In genomic region chr1:130993574-130994154, GRCm38 (mm10) we compare ENCODE assay signal across 28 mouse cellular contexts. TPM values are rescaled to one million over a fixed set of nuclear protein-coding genes. Genes with fewer than 3 reads are reported as not detected.
DNase-seq lines count a peak whose midpoint lies in the region; ATAC-seq and TF ChIP-seq lines count a peak whose summit lies in the region.
"Had no signal": no experiment of that assay in that cellular context is flagged by ENCODE, and none has a peak within 500 bp of the region (broad histone marks: within the 10 kb centered on the region; RNA-seq: fewer than 3 reads in every experiment).

No protein-coding gene starts in this region.

- TF ChIP-seq CTCF in kidney, adult 2 months (conservative IDR thresholded peaks at IDR 0.05; ENCODE audit: insufficient read depth, insufficient read length, low read depth, low read length) = no peak

- no peak for TF ChIP-seq POLR2A in kidney, adult 2 months (IDR thresholded peaks at IDR 0.05; ENCODE audit: low read depth, low read length)

- ATAC-seq in heart, embryonic 11.5 days (replicated peaks; ENCODE audit: insufficient number of reproducible peaks, low FRiP score, low TSS enrichment) = no peak
- peak; percentile 92 for ATAC-seq in activated CD4-positive, CD25-positive, alpha-beta regulatory T cell, adult 4 months
- ATAC-seq in forebrain, embryonic 13.5 days = no peak
- ATAC-seq: forebrain, postnatal 0 days; hindbrain, postnatal 0 days; intestine, embryonic 16.5 days had no signal

- H3K9me3 ChIP-seq in heart, embryonic 11.5 days (replicated peaks; ENCODE audit: control insufficient read depth, low read length) = no peaks in the 10 kb centered on the region
- no peaks in the 10 kb centered on the region for H3K9me3 ChIP-seq in forebrain, embryonic 13.5 days (replicated peaks)
- no peaks in the 10 kb centered on the region for H3K9me3 ChIP-seq in embryonic facial prominence, embryonic 10.5 days
- H3K9me3 ChIP-seq: embryonic facial prominence, embryonic 13.5 days; forebrain, embryonic 12.5 days; hindbrain, embryonic 12.5 days had no signal

- no peaks in the 10 kb centered on the region for H3K27me3 ChIP-seq in heart, embryonic 11.5 days (ENCODE audit: control insufficient read depth, insufficient read depth, low read length)
- H3K27me3 ChIP-seq in kidney, adult 2 months (replicated peaks; ENCODE audit: control insufficient read depth, insufficient read depth, low read length) = no peaks in the 10 kb centered on the region
- H3K27me3 ChIP-seq in forebrain, embryonic 13.5 days = no peaks in the 10 kb centered on the region
- no peaks in the 10 kb centered on the region for H3K27me3 ChIP-seq in embryonic facial prominence, embryonic 10.5 days (replicated peaks; ENCODE audit: low read depth, poor library complexity, severe bottlenecking)
- H3K27me3 ChIP-seq: embryonic facial prominence, embryonic 13.5 days; forebrain, embryonic 12.5 days; hindbrain, embryonic 12.5 days had no signal

- H3K4me1 ChIP-seq in heart, embryonic 11.5 days (ENCODE audit: control insufficient read depth, insufficient read depth, low read length) = no peaks in the 10 kb centered on the region
- H3K4me1 ChIP-seq in kidney, adult 2 months (ENCODE audit: control insufficient read depth, insufficient read depth, low read length) = no peaks in the 10 kb centered on the region
- no peaks in the 10 kb centered on the region for H3K4me1 ChIP-seq in forebrain, embryonic 13.5 days
- H3K4me1 ChIP-seq in embryonic facial prominence, embryonic 10.5 days = no peaks in the 10 kb centered on the region
- H3K4me1 ChIP-seq: embryonic facial prominence, embryonic 13.5 days; forebrain, embryonic 12.5 days; hindbrain, embryonic 12.5 days had no signal

- DNase-seq in heart, adult 11 months = peak; percentile 83
- peak; percentile 88 for DNase-seq in CD4-positive, CD25-positive, alpha-beta regulatory T cell, adult 2 months (ENCODE audit: low read depth, low spot score)
- peak; percentile 57 for DNase-seq in naive thymus-derived CD4-positive, alpha-beta T cell, adult 2 months (ENCODE audit: low read depth)
- DNase-seq in kidney, adult 2 months = no peak
- no peak for DNase-seq in embryonic facial prominence, embryonic 10.5 days (ENCODE audit: low spot score)
- DNase-seq: adrenal gland, adult 2 months; adrenal gland, postnatal 36 days; cerebellum, adult 11 months; cerebellum, adult 8-10 months; cerebellum, postnatal 14 days; forebrain, postnatal 0 days; gastrocnemius, postnatal 10 days; heart, postnatal 10 days; heart, postnatal 4 days; kidney, adult 8-10 months had no signal

- no peak overlapping the region for H3K9ac ChIP-seq in heart, embryonic 11.5 days (ENCODE audit: low read depth, low read length)
- H3K9ac ChIP-seq in forebrain, embryonic 13.5 days = no peak overlapping the region
- H3K9ac ChIP-seq: embryonic facial prominence, embryonic 13.5 days; forebrain, embryonic 12.5 days; forebrain, postnatal 0 days; hindbrain, embryonic 12.5 days had no signal

- no peak overlapping the region for H3K27ac ChIP-seq in heart, embryonic 11.5 days (ENCODE audit: low read depth, low read length)
- no peak overlapping the region for H3K27ac ChIP-seq in kidney, adult 2 months (ENCODE audit: insufficient read depth, low read depth, low read length)
- no peak overlapping the region for H3K27ac ChIP-seq in forebrain, embryonic 13.5 days
- no peak overlapping the region for H3K27ac ChIP-seq in embryonic facial prominence, embryonic 10.5 days (replicated peaks)
- H3K27ac ChIP-seq: embryonic facial prominence, embryonic 13.5 days; forebrain, embryonic 12.5 days; hindbrain, embryonic 12.5 days; hindbrain, postnatal 0 days had no signal

- 81% methylated on average over 9 of the region's 9 CpGs for WGBS in heart, embryonic 11.5 days (ENCODE audit: insufficient replicate concordance)
- WGBS in kidney, adult 2 months = 64% methylated on average over 9 of the region's 9 CpGs
- WGBS in forebrain, embryonic 13.5 days = 89% methylated on average over 9 of the region's 9 CpGs
- WGBS in embryonic facial prominence, embryonic 10.5 days = 85% methylated on average over 9 of the region's 9 CpGs

- H3K4me2 ChIP-seq in heart, embryonic 11.5 days = no peak overlapping the region
- H3K4me2 ChIP-seq in forebrain, embryonic 13.5 days = no peak overlapping the region
- H3K4me2 ChIP-seq: embryonic facial prominence, embryonic 13.5 days; forebrain, embryonic 12.5 days; hindbrain, embryonic 12.5 days had no signal

- no peak overlapping the region for H3K4me3 ChIP-seq in heart, embryonic 11.5 days (ENCODE audit: low read depth, low read length)
- no peak overlapping the region for H3K4me3 ChIP-seq in kidney, adult 2 months (ENCODE audit: insufficient read depth, low read depth, low read length)
- H3K4me3 ChIP-seq in forebrain, embryonic 13.5 days = no peak overlapping the region
- H3K4me3 ChIP-seq in embryonic facial prominence, embryonic 10.5 days = no peak overlapping the region
- H3K4me3 ChIP-seq: embryonic facial prominence, embryonic 13.5 days; forebrain, embryonic 12.5 days; hindbrain, embryonic 12.5 days had no signal

- no peaks in the 10 kb centered on the region for H3K36me3 ChIP-seq in heart, embryonic 11.5 days (ENCODE audit: control insufficient read depth, insufficient read depth, low read length)
- H3K36me3 ChIP-seq in kidney, adult 2 months (ENCODE audit: control insufficient read depth, insufficient read depth, low read length) = no peaks in the 10 kb centered on the region
- no peaks in the 10 kb centered on the region for H3K36me3 ChIP-seq in forebrain, embryonic 13.5 days (ENCODE audit: poor library complexity, severe bottlenecking)
- H3K36me3 ChIP-seq in embryonic facial prominence, embryonic 10.5 days (replicated peaks) = no peaks in the 10 kb centered on the region
- H3K36me3 ChIP-seq: embryonic facial prominence, embryonic 13.5 days; forebrain, embryonic 12.5 days; hindbrain, embryonic 12.5 days had no signal

RNA-seq across cellular contexts. Expression of gene Il10, which starts 26.0 kb away (rescaled TPM):
- polyA plus RNA-seq in heart, embryonic 11.5 days (2014; fragmentation: Nextera tagmentation; extraction: Ambion mirVana) = not detected in 2 replicates
- 10 to 100 TPM; 10.6 to 13.8 TPM for polyA plus RNA-seq in activated CD4-positive, CD25-positive, alpha-beta regulatory T cell, adult 4 months (2017; shearing (Covaris generic))
- polyA plus RNA-seq in kidney, adult 2 months (2012; rRNA removed) = not detected in 2 replicates
- not detected in 2 replicates for polyA plus RNA-seq in forebrain, embryonic 13.5 days (2015; fragmentation: Nextera tagmentation; extraction: Ambion mirVana)
- not detected in 2 replicates for polyA plus RNA-seq in embryonic facial prominence, embryonic 10.5 days (2016; fragmentation: Nextera tagmentation; extraction: Ambion mirVana)
- polyA plus RNA-seq: adrenal gland, adult 2 months; brain, embryonic 14.5 days; C2C12; cortical plate, adult 2 months; embryonic facial prominence, embryonic 13.5 days; forebrain, embryonic 12.5 days; forebrain, postnatal 0 days; gonadal fat pad, adult 2 months; heart, embryonic 14.5 days; hindbrain, embryonic 12.5 days; hindbrain, postnatal 0 days; intestine, embryonic 16.5 days had no signal

RNA-seq across cellular contexts. Expression of gene Il19, which starts 53.7 kb away (rescaled TPM):
- not detected in 2 replicates for polyA plus RNA-seq in heart, embryonic 11.5 days (2014; fragmentation: Nextera tagmentation; extraction: Ambion mirVana)
- polyA plus RNA-seq in activated CD4-positive, CD25-positive, alpha-beta regulatory T cell, adult 4 months (2017; shearing (Covaris generic)) = not detected
- not detected in 2 replicates for polyA plus RNA-seq in kidney, adult 2 months (2012; rRNA removed)
- polyA plus RNA-seq in forebrain, embryonic 13.5 days (2015; fragmentation: Nextera tagmentation; extraction: Ambion mirVana) = not detected in 2 replicates
- 0.21 and 0.39 TPM in 2 replicates for polyA plus RNA-seq in embryonic facial prominence, embryonic 10.5 days (2016; fragmentation: Nextera tagmentation; extraction: Ambion mirVana)
- polyA plus RNA-seq: adrenal gland, adult 2 months; brain, embryonic 14.5 days; cortical plate, adult 2 months; embryonic facial prominence, embryonic 13.5 days; forebrain, embryonic 12.5 days; forebrain, postnatal 0 days; gonadal fat pad, adult 2 months; heart, embryonic 14.5 days; hindbrain, embryonic 12.5 days; intestine, embryonic 16.5 days had no signal

Comparison
In these comparisons a context has a peak if more than half of its experiments do, and no peak if none do; other contexts are left out.
1. DNase-seq: peak in heart, adult 11 months (single experiment), CD4-positive, CD25-positive, alpha-beta regulatory T cell, adult 2 months (single experiment) and naive thymus-derived CD4-positive, alpha-beta T cell, adult 2 months (single experiment); none in kidney, adult 2 months (single experiment) and embryonic facial prominence, embryonic 10.5 days (single experiment).
2. RNA of gene Il10, which starts 26.0 kb away (polyA plus RNA-seq): 10.6 to 13.8 TPM in activated CD4-positive, CD25-positive, alpha-beta regulatory T cell, adult 4 months; not detected in heart, embryonic 11.5 days, not detected in kidney, adult 2 months, not detected in forebrain, embryonic 13.5 days and not detected in embryonic facial prominence, embryonic 10.5 days; every median in the first group is over 10 times any median in the second.